20 mouse cellular contexts compared by ENCODE assay signal in genomic region chr8:104199802-104200201, GRCm38 (mm10). TPM values are rescaled to one million over a fixed set of nuclear protein-coding genes. Genes with fewer than 3 reads are reported as not detected.
"Had no signal": no experiment of that assay in that cellular context is flagged by ENCODE, and none has a peak within 500 bp of the region (broad histone marks: within the 10 kb centered on the region; RNA-seq: fewer than 3 reads in every experiment).

No protein-coding gene starts in this region.

- H3K27me3 ChIP-seq: limb, embryonic 12.5 days; liver, embryonic 13.5 days; lung, embryonic 15.5 days; midbrain, embryonic 15.5 days; neural tube, embryonic 13.5 days had no signal

- H3K9me3 ChIP-seq: limb, embryonic 12.5 days; liver, embryonic 13.5 days; lung, embryonic 15.5 days; midbrain, embryonic 10.5 days; midbrain, embryonic 15.5 days; neural tube, embryonic 13.5 days had no signal

- H3K36me3 ChIP-seq: limb, embryonic 12.5 days; liver, embryonic 13.5 days; lung, embryonic 15.5 days; midbrain, embryonic 10.5 days; midbrain, embryonic 15.5 days; neural tube, embryonic 13.5 days had no signal

- H3K27ac ChIP-seq: limb, embryonic 12.5 days; liver, embryonic 13.5 days; lung, embryonic 15.5 days; macrophage; midbrain, embryonic 10.5 days; midbrain, embryonic 15.5 days; neural tube, embryonic 13.5 days; stomach, postnatal 0 days had no signal

- H3K4me2 ChIP-seq: limb, embryonic 12.5 days; liver, embryonic 13.5 days; lung, embryonic 15.5 days; midbrain, embryonic 15.5 days; neural tube, embryonic 13.5 days had no signal

- H3K4me3 ChIP-seq: limb, embryonic 12.5 days; liver, embryonic 13.5 days; lung, embryonic 15.5 days; midbrain, embryonic 10.5 days; midbrain, embryonic 15.5 days; neural tube, embryonic 13.5 days had no signal

- H3K9ac ChIP-seq: limb, embryonic 12.5 days; liver, embryonic 13.5 days; liver, postnatal 0 days; lung, embryonic 15.5 days; midbrain, embryonic 15.5 days; neural tube, embryonic 13.5 days had no signal

- DNase-seq: kidney, adult 8-10 months; kidney, postnatal 25 days; layer of hippocampus, adult 9-11 months; liver; liver, embryonic 13.5 days; liver, postnatal 0 days; lung, postnatal 14 days; right cerebral cortex, adult 18-20 months; right cerebral cortex, postnatal 4 days; spleen, adult 18-20 months; thymus, postnatal 4 days had no signal

- ATAC-seq: intestine, embryonic 16.5 days; liver, postnatal 0 days; midbrain, embryonic 15.5 days had no signal

- H3K4me1 ChIP-seq: limb, embryonic 12.5 days; liver, embryonic 13.5 days; lung, embryonic 15.5 days; midbrain, embryonic 15.5 days had no signal

RNA-seq across cellular contexts. Expression of gene Bean1, which starts 29.6 kb away (rescaled TPM):
- total RNA-seq: monocyte, adult 5-6 weeks had no signal
- polyA plus RNA-seq: liver, embryonic 13.5 days; liver, postnatal 0 days; macrophage had no signal
